Mouse (Mus musculus): ENCODE results near the gene Eda. TPM values are rescaled to one million over a fixed set of nuclear protein-coding genes. Genes with fewer than 3 reads are reported as not detected.

Eda gene
- total RNA-seq (2022) = 1 to 10 TPM; 3.8 to 5.1 (median 4.3) TPM

GRCm38 (mm10) chrX:99975250-99975984 is at the start of gene Eda:
Gene Eda, plus strand, starts transcription at chrX:99975606.
- DNase-seq (ENCODE audit: low spot score in 2 of 2) = peak; percentile 40 to 79

- DNase-seq (ENCODE audit: low spot score in 2 of 2) = no peak
These were observed 14.4 kb upstream of the Eda start for GRCm38 (mm10) chrX:99961002-99961401.

- no peak for DNase-seq (ENCODE audit: low spot score in 2 of 2)
These were observed 5.3 kb upstream of the Eda start for GRCm38 (mm10) chrX:99970111-99970510.

GRCm38 (mm10) chrX:99974381-99974780 is 1.0 kb upstream of the Eda start:
- no peak for DNase-seq (ENCODE audit: low spot score in 2 of 2)

GRCm38 (mm10) chrX:99974803-99975202 is 603 bp upstream of the Eda start:
- no peak for DNase-seq (ENCODE audit: low spot score in 2 of 2)

- DNase-seq (ENCODE audit: low spot score in 2 of 2) = peak in 1 of 2 experiments; percentile 5
These were observed 849 bp downstream of the Eda start for GRCm38 (mm10) chrX:99975985-99976924.

GRCm38 (mm10) chrX:99978354-99978753 is 2.9 kb downstream of the Eda start:
- DNase-seq (ENCODE audit: low spot score in 2 of 2) = no peak

- DNase-seq (ENCODE audit: low spot score in 2 of 2) = no peak
These were observed 18.0 kb downstream of the Eda start for GRCm38 (mm10) chrX:99993434-99993833.

- no peak for DNase-seq (ENCODE audit: low spot score in 2 of 2)
These were observed 23.9 kb downstream of the Eda start for GRCm38 (mm10) chrX:99999342-99999741.

GRCm38 (mm10) chrX:100118362-100118761 is 143.0 kb downstream of the Eda start:
- no peak for DNase-seq (ENCODE audit: low spot score in 2 of 2)

GRCm38 (mm10) chrX:100195286-100195685 is 219.9 kb downstream of the Eda start:
- no peak for DNase-seq (ENCODE audit: low spot score in 2 of 2)

- no peak for DNase-seq (ENCODE audit: low spot score in 2 of 2)
These were observed 338.2 kb downstream of the Eda start for GRCm38 (mm10) chrX:100313652-100314051.

GRCm38 (mm10) chrX:100314172-100314902 is 338.9 kb downstream of the Eda start:
- no peak for DNase-seq (ENCODE audit: low spot score in 2 of 2)

GRCm38 (mm10) chrX:100340687-100341086 is 365.3 kb downstream of the Eda start:
- DNase-seq (ENCODE audit: low spot score in 2 of 2) = no peak

GRCm38 (mm10) chrX:100344433-100344832 is 369.0 kb downstream of the Eda start:
- DNase-seq (ENCODE audit: low spot score in 2 of 2) = no peak

GRCm38 (mm10) chrX:100356974-100357373 is 381.6 kb downstream of the Eda start:
- DNase-seq (ENCODE audit: low spot score in 2 of 2) = no peak

- DNase-seq (ENCODE audit: low spot score in 2 of 2) = no peak
These were observed 414.5 kb downstream of the Eda start for GRCm38 (mm10) chrX:100389887-100390286.

GRCm38 (mm10) chrX:100392304-100392703 is 416.9 kb downstream of the Eda start:
- DNase-seq (ENCODE audit: low spot score in 2 of 2) = no peak

- DNase-seq (ENCODE audit: low spot score in 2 of 2) = no peak
These were observed 418.9 kb downstream of the Eda start for GRCm38 (mm10) chrX:100394223-100394861.

GRCm38 (mm10) chrX:100395026-100395425 is 419.6 kb downstream of the Eda start:
- DNase-seq (ENCODE audit: low spot score in 2 of 2) = no peak

GRCm38 (mm10) chrX:100400900-100401299 is 425.5 kb downstream of the Eda start:
- DNase-seq (ENCODE audit: low spot score in 2 of 2) = no peak
